Mouse (Mus musculus) gastrocnemius, adult 18-20 months (tissue): ENCODE data around the gene Sfr1. TPM values are rescaled to one million over a fixed set of nuclear protein-coding genes. Genes with fewer than 3 reads are reported as not detected.
A peak's percentile ranks its signal among the peaks of the same experiment; 100 is the strongest.

Experiments used
- DNase-seq: peaks from one replicate; pipeline ENCODE4 v3.0.0; 2021; ENCODE audit warnings: low spot score
- microRNA-seq: library from miRNA; unstranded; fragments of <30 nt; microRNA quantifications from one replicate; pipeline ENCODE4 v1.2.0, GENCODE M21; 2021
- total RNA-seq, 2 experiments: library from RNA; stranded (reverse); gene quantifications; 2 replicates each; pipeline ENCODE4 v1.2.3; 2021

Gene Sfr1
- total RNA-seq, 2 experiments from 2014 or later: 74.8 to 79.4 TPM

DNA sequence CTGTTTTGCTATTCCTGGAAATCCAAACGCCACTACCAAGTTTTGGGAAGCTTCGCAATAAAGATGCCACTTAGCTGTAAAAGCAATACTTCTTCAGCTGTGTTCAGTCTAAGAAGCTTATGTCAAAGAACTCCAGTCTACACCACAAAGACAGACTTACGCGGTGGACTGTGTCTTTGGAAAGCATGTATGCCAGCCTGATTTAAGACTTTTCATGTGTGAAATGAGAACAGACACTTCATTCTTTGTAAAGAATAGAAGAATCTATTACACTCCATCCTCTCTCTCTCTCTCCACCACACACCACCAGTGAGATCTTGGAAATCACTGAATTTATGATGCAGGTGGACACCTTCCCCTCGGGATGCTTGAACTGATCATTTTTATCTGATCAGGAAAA, 18.9 kb downstream of the Sfr1 start:
- DNase-seq: no peak

DNA sequence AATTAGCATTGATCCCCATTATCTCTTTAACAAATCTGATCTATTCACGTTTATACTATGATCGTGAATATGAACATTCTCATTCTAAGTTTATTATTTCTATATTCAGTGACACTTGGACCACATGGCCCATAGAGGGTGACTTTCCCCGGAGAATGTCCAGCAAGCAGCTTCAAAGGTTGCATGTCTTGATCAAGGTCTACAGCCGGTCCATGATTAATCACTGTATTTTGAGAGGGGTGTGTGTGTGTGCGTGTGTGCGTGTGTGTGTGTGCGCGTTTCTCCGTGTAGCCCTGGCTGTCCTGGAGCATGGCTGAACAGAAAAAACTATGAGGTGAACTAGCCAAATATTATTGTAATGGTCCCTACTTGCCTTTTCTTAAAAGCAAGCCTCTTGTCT, 21.0 kb downstream of the Sfr1 start:
- no peak for DNase-seq

DNA sequence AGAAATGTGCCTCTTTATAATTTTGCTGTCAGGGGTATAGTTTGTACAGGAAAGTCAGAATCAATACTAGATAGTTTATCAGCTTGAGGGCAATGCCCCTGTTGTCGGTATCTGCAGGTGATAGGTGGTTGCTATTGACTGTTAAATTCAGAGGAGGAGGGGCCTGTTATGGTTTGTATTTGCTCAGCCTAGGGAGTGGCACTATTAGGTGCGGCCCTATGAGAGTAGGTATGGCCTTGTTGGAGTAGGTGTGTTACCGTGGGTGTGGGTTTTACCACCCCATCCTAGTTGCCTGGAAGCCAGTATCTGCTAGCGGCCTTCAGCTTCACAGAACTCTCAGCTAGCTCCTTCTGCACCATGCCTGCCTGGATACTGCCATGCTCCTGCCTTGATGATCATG, 22.4 kb downstream of the Sfr1 start:
- DNase-seq: no peak

DNA sequence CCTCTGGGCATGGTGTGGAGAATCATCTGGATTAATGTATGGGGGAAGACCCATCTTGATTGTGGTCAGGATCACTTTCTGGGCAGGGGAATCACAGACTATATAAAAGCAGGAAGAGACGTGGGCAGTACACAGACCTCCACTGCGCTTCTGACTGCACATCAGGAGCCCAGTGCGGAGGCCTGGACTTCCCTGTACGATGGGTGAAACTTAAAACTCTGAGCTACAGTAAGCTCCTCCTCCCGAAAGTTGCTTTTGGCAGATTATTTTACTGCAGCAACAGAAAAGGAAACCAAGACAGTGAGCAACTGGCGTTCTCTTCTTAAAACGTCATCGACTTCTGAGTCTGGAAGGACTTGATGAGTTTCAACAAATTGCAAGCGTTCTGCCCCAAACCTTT, 23.4 kb downstream of the Sfr1 start:
- no peak for DNase-seq

DNA sequence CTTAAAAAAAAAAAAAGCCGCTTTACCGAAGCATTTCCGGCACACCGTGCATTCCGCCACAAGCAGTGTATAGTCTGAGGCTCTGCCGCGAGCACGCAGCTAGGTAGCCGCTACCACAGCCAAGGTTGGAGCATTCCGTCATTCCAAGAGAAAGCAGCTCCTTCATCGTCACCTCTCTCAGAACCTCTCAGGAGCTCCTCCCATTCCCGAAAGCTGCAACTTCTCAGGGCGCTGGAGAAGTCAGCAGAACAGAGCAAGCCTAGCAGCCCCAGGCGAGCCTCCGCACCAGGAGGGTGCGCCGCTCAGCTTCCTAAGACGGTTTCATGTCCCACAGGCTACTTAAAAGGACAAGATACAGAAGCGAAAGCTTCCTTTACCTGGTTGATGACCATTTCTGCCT, 24.1 kb downstream of the Sfr1 start:
- DNase-seq: peak; percentile 4

DNA sequence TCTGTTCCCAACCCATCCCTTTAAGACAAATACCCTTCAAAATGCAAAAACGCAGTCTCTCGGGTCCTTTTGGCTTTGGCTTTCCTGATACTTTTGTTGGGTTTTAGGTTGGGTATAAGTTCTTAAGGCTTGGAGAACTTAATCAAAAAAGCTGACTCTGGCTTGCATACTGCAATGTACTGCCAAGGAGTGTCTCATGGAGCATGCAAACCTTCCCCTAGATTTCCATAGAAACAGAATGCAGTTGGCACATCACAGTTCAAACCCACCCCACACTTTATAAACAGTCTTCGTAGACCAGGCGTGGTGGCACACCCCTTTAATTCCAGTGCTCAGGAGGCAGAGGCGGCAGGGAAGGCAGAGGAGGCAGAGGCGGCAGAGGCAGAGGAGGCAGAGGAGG, 46.4 kb downstream of the Sfr1 start:
- DNase-seq: no peak

DNA sequence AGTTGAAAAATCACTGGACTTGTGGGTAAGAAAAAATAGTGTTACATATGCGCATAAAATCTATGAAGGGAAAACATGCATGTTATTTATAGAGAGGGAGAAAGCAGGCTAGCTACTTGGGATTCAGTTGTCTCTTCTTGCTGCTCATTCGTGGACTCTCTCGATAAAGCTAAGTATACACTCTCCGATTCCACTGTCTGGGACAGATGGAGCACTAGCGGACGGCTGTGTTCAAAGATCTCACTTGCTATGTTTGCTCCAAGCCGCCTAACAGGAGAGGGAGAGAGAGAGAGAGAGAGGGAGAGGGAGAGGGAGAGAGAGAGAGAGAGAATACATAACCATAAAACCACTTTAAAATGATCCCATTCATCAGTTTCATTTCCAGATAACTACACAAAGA, 48.7 kb downstream of the Sfr1 start:
- no peak for DNase-seq

DNA sequence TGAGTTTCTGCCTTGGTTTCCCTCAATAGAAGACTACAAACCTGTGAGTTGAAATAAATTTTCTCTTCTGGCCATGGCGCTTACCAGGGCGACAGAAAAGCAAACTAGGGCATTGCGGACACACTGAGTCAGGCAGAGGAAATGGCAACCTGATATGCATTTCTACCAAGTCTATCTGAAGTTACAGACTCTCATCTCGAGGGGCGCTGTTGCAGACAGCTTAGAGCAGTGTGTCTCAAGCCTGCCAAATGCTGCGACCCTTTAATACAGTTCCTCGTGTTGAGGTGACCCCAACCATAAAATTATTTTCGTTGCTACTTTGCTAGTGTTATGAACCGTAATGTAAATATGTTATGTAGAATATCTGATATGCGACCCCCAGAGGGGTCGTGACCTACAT, 49.5 kb downstream of the Sfr1 start:
- DNase-seq: no peak

DNA sequence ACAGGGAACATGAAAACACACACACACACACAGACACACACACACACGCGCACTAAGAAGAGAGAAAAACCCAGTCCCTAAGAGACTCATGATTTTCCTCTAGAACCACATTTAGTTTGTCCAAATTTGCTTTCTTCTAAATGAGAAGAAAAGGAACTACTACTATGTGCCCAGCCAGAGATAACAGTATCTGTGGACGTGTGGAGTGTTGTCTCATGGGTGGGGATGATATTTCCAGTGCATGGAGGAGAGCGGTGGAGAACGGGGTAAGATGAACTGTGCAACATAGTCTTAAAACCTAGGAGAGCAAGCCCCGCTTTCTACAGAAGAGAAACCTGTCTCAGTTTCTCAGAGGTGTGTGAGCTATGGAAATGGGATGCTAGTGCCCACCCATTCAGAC, 52.4 kb downstream of the Sfr1 start:
- DNase-seq: no peak

Small RNAs within 50 kb of the gene (microRNA-seq; reads per million reads assigned to microRNA genes)
- gene Mir8090: not detected

Other genes with a start within 250 kb of the Sfr1 start
- gene Stn1, start 194.2 kb upstream of the Sfr1 start, total RNA-seq: 1 to 10 TPM; 4.2 to 4.9 TPM
- 10 to 100 TPM; 27.2 to 35.6 TPM for gene Slk, start 152.0 kb upstream of the Sfr1 start, total RNA-seq
- under 1 TPM in 1 of 2 experiments, not detected in 1; 0.11 TPM for gene Col17a1, start 39.6 kb upstream of the Sfr1 start, total RNA-seq
- gene Gsto1, start 123.3 kb downstream of the Sfr1 start, total RNA-seq: 10 to 100 TPM; 56.6 to 57.8 TPM
- under 1 TPM; 0.25 to 0.66 TPM for gene Gsto2, start 133.9 kb downstream of the Sfr1 start, total RNA-seq
- not detected for gene Cfap43, start 187.6 kb downstream of the Sfr1 start, total RNA-seq
- gene Itprip, start 187.6 kb downstream of the Sfr1 start, total RNA-seq: under 1 TPM; 0.50 to 0.90 TPM
- gene Cfap58, start 206.0 kb downstream of the Sfr1 start, total RNA-seq: not detected